Mouse (Mus musculus) CH12.LX (cell line): ENCODE results near the gene Upp2.

Experiments
- CHD1 ChIP-seq: IDR thresholded peaks from 2 replicates; pipeline ENCODE4 v1.6.1; 2012; ENCODE audit warnings: low read depth, low read length, improper control_type of control experiment, inconsistent platforms
- CTCF ChIP-seq, 2 experiments: IDR thresholded peaks in 1 of 2; conservative IDR thresholded peaks in 1 of 2; 2 replicates each; pipeline ENCODE4 v1.5.1; 2011 to 2012; ENCODE audit warnings: low read depth in 2 of 2, low read length in 2 of 2, improper control_type of control experiment in 1 of 2, inconsistent platforms in 1 of 2, mild to moderate bottlenecking in 1 of 2, moderate library complexity in 1 of 2
- ELF1 ChIP-seq: IDR thresholded peaks from 2 replicates; pipeline ENCODE4 v1.6.1; 2014; ENCODE audit warnings: low read depth, mild to moderate bottlenecking, inconsistent platforms, low read length, improper control_type of control experiment
- JUND ChIP-seq: conservative IDR thresholded peaks from 2 replicates; pipeline ENCODE4 v1.6.1; 2011; ENCODE audit warnings: low read depth, low read length, improper control_type of control experiment
- MAFK ChIP-seq: IDR thresholded peaks from 2 replicates; pipeline ENCODE4 v1.6.1; 2011; ENCODE audit warnings: low read length, improper control_type of control experiment; ENCODE audit not compliant: insufficient replicate concordance
- MEF2A ChIP-seq: IDR thresholded peaks from 2 replicates; pipeline ENCODE4 v1.6.1; 2014; ENCODE audit warnings: low read depth, mild to moderate bottlenecking, inconsistent platforms, low read length, improper control_type of control experiment, borderline replicate concordance
- MYC ChIP-seq: IDR thresholded peaks from 2 replicates; pipeline ENCODE4 v1.6.1; 2011; ENCODE audit warnings: low read depth, mild to moderate bottlenecking, improper control_type of control experiment, low read length
- NRF1 ChIP-seq: IDR thresholded peaks from 2 replicates; pipeline ENCODE4 v1.6.1; 2014; ENCODE audit warnings: low read depth, mild to moderate bottlenecking, inconsistent platforms, low read length, improper control_type of control experiment, moderate library complexity
- POLR2A ChIP-seq: IDR thresholded peaks from 2 replicates; pipeline ENCODE4 v1.6.1; 2011; ENCODE audit warnings: low read depth, mild to moderate bottlenecking, improper control_type of control experiment, low read length
- TBP ChIP-seq: conservative IDR thresholded peaks from 2 replicates; pipeline ENCODE4 v1.6.1; 2011; ENCODE audit warnings: low read depth, low read length, improper control_type of control experiment
- TCF12 ChIP-seq: IDR thresholded peaks from 2 replicates; pipeline ENCODE4 v1.6.1; 2014; ENCODE audit warnings: low read depth, mild to moderate bottlenecking, inconsistent platforms, low read length, improper control_type of control experiment
- UBTF ChIP-seq: IDR thresholded peaks from 2 replicates; pipeline ENCODE4 v1.6.1; 2012; ENCODE audit warnings: low read depth, mild to moderate bottlenecking, inconsistent platforms, low read length, improper control_type of control experiment, moderate library complexity
- USF2 ChIP-seq: conservative IDR thresholded peaks from 2 replicates; pipeline ENCODE4 v1.6.1; 2011; ENCODE audit warnings: low read depth, low read length, improper control_type of control experiment
- ZNF384 ChIP-seq: IDR thresholded peaks from 2 replicates; pipeline ENCODE4 v1.6.1; 2012; ENCODE audit warnings: low read depth, low read length, improper control_type of control experiment, inconsistent platforms

GRCm38 (mm10) chr2:58544368-58544767 is 22.7 kb upstream of the Upp2 start:
- TF ChIP-seq ZNF384 = no peak
- no peak for TF ChIP-seq UBTF
- no peak for TF ChIP-seq USF2
- TF ChIP-seq POLR2A = no peak
- TF ChIP-seq MYC = no peak
- no peak for TF ChIP-seq TCF12
- no peak for TF ChIP-seq CTCF (conservative IDR thresholded peaks at IDR 0.05 in 1 of 2, IDR thresholded peaks at IDR 0.05 in 1 of 2; ENCODE audit: low read depth in 2 of 2, low read length in 2 of 2)
- no peak for TF ChIP-seq ELF1
- no peak for TF ChIP-seq CHD1
- TF ChIP-seq NRF1 = no peak
- TF ChIP-seq JUND = no peak
- no peak for TF ChIP-seq MEF2A
- TF ChIP-seq TBP = no peak
- TF ChIP-seq MAFK = no peak
